Mouse (Mus musculus) thymus, adult 18-20 months (tissue): ENCODE measurements around the gene Eno3.

Experiments
- DNase-seq, 2 experiments: peaks; one replicate each; pipeline ENCODE4 v3.0.0; 2022; ENCODE audit warnings: mixed read lengths in 2 of 2

The Eno3 gene

DNA sequence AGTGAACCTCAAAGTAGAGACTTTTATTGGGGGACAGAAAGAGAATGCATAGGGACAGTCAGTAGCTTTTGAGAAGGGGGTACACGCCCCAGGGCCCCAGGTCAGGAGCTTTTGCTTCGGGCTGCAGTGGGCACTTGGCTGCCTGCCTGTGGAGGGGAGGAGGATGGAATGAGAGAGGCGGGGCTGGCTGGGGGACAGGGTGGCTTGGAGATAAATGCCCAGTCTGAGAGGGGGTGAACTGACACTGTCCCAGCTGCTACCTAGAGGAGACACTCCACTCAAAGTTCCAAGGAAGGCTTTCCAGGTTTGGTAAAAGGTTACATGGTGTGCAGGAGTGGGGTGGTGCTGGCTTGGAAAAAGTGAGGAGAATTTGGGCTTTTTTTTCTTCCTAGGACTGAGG, at the start of gene Eno3:
Gene Eno3, plus strand, starts transcription at position 239 of the 400 bp plus-strand sequence.
- DNase-seq, result no peak

DNA sequence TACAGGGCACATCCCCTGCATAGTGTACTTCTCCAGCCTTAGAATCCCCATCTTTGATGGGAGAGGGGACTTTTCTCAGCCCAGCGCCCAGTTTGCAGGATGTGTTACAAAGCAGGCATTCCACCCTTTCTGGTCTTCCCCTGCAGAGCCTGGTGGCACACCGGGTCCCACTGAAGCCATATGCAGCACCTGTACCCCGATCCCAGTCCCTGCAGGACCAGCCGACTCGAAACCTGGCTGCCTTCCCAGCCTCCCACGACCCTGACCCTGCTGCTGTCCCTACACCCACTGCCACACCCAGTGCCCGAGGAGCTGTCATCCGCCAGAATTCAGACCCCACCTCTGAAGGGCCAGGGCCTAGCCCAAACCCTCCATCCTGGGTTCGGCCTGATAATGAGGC, 49.4 kb upstream of the Eno3 start:
- DNase-seq, result no peak

DNA sequence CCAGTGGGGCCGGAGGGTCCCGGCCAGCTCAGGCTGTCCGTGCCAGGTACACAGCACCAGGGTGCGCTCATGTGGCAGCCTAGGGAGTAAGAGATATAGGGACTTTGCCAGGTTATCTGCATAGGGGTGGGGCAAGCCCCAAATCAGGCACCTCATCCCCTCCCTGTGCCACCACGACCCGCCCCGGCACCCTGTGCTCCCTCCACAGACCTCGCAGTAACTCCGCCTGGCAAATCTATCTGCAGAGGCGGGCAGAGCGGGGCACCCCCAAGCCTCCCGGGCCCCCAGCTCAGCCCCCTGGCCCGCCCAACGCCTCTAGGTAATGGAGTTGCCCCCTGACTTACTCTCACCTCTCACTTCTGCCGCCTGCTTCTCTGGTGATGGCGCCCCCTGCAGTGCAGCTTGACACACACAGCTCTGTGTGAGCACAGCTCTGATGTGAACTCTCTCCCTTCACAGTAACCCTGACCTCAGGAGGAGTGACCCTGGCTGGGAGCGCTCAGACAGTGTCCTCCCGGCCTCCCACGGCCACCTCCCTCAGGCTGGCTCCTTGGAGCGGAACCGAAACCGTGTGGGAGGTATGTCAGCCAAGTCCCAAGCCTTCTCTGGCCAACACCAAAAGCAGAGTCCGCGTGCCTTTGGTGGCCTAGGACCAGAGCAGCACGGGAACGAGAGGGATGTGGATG, 48.5 kb upstream of the Eno3 start:
- no peak for DNase-seq

DNA sequence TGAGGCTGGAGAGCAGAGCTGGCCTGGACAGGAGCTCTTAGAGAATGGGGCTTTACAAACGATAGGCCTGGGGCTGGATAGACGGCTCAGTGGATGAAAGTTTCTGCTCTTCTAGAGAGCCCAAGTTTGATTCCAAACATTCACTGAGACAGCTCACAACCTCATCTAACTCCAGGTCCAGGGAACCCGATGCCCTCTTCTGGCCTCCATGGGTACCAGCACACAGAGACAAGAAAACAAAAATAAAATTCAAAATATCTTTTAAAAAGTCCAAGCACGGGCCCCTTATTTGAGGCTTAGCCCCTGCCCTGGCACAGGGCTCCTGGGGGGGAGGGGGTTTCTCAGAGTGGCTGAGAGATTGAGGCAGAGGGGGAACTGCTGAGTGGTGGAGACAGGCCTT, 46.2 kb upstream of the Eno3 start:
- DNase-seq, result no peak

DNA sequence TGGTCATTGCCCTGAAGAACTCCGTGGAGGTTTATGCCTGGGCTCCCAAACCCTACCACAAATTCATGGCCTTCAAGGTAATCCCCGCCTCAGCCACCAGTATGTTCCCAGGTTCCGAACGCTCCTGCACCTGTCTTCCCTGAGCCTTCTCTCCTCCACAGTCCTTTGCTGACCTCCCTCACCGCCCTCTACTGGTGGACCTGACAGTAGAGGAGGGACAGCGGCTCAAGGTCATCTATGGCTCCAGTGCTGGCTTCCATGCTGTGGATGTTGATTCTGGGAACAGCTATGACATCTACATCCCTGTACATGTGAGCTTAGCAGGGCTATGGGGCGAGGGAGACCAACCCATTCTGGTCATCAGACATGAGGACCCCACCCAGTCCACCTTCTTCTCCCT, 44.5 kb upstream of the Eno3 start:
- no peak for DNase-seq

DNA sequence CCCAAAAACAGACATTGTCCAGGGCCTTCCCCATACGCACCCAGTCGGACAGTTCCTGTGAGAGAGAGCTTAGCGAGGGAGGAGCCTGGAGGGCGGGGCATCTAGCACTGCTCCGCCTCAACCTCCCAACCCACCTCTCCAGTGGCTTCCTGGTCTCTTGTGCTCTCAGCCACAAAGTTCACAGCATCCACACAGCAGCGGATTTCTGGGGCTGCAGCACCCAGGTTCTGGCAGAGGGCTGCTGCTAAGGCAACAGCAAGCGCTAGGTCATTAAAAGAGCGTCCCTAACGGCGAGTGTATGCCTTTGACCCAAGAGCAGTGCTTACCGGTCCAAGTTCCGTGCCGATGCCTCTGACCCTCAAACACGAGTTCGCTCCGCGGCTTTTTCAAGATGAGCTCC, 41.9 kb upstream of the Eno3 start:
- peak; percentile 70 to 76 for DNase-seq

DNA sequence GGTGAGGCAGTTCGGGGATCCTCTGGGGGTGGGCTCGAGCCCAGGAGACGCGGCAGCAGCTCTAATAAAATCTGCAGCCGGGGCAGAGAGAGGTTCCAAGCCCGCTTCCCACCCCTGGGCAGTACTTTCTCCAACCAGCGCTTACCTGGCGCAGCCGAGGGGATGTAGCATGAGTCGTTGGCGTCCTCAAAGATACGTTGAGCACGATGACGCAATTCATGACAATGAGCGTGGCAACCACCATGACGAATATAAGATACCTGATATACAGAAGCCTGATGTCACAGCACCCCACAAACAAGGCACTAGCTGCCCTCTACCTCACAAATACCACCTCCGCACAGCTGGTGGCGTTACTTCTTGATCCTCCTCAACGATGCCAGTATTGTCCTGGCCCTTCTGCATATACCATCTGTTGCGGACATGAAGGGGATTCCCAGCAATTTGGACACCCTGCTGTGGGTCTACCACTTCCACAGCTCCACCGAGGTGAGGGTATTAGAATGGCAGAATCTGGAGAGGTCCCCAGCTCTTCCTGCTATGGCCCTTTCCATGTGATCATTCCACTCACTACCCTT, 41.4 kb upstream of the Eno3 start, which contains the start of gene 4930544D05Rik:
Gene 4930544D05Rik, plus strand, starts transcription at position 333 of the 578 bp plus-strand sequence.
- no peak for DNase-seq

DNA sequence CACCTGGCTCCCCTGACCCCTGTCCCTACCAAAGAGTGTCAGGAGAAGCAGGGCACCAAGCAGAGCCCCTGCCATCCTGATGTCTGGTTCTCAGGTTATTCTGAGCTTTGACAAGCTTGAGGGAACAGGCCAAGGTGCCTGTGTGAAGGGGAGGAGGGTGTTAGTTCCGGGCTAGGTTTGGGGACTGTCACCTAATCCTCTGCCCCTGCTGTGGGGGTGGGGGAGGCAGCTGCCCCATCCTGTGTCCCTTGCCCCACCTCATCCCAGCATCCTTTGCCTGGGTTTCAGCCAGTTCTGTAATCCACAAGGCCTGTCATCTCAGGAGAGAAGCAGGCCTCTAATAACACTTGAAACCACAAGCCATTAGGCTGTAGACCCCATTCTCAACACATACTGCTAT, 37.9 kb upstream of the Eno3 start, which contains the start of gene Chrne:
Gene Chrne, minus strand, starts transcription at position 116 of the 400 bp plus-strand sequence.
- no peak for DNase-seq

DNA sequence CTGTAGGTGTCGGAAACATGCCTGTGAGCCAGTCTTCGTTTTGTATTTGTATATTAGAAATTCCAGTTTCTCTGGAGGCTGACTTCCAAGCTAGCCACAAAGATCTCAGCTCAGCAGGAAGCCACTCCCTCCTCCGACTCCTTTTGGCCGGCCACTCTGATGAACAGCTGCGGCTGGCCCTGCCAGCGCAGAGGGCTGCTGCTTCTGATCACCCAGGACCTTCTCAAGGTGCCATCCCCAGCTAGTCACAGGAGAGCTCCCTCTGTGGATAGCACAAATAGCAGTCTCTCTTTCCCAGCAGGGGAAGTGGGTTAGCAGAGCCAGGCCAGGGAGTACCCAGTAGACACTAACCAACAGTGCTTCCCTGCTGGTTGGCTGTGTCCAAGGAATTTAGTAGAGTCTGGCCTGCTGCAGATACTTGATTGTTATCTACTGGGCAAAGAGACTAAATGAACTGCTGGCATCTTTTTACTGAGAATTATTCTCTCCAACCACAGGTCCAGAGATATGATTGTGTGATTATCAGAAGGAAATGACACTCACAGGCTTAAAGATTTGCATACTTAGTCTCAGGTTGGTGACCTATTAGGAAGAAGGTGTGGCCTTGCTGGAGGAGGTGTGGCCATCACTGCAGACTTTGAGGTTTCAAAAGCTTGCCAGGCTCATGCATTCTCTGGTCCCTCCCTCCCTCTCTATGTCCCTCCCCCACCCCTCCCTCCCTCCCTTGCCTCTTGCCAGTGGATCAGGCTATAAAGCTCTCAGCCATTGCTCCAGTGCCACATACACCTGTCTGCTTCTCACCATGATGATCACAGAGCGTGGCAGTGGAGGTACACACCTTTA, 34.8 kb upstream of the Eno3 start:
- DNase-seq, result no peak

DNA sequence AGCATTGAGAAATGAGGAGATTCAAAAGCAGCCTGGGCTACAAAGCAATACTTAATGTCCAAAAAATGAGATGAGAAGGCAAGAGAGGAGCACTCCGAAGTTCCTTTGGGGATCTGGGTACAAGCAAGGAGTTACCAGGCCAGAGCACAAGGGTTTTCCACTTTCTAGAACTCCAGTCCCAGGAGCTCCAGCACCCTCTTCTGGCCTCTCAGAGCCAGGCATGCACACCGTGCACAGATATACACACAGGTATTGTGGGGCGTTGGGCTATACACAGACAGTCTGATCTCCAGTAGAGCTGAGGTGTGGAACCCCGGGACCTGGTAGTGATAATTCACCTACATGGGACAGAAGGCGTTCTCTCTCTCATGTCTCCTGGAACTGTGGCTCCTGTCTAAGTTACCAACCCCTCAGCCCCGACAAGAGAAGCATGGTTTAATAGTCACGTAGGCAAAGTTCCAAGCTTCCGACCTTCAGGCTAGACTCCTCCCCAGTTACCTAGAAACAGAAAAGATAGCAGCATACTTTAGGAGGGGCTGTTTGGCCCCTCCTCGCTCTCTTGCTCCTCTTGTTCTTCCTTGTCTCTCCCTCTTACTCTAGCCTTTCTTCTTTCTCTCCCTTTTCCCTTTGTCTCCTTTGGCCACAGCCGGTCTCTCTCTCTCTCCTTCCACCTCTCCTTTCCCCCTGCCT, 33.8 kb upstream of the Eno3 start:
- DNase-seq, result no peak

DNA sequence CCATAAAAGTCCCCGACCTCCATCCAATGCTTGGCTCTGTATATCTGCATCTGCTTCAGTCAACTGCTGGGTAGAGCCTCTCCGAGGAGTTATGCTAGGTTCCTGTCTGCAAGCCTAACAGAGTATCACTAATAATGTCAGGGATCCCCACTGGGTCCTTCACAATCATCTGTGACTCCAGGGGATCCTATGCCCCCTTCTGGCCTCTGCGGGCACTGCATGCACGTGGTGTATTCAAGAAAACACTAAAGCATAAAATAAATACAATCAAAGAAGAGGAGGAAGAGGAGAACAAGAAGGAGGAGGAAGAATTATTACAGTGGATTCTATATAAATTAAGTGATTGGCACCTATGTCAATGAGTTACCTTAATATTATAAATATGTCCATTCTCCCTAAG, 31.5 kb upstream of the Eno3 start:
- DNase-seq, result no peak

DNA sequence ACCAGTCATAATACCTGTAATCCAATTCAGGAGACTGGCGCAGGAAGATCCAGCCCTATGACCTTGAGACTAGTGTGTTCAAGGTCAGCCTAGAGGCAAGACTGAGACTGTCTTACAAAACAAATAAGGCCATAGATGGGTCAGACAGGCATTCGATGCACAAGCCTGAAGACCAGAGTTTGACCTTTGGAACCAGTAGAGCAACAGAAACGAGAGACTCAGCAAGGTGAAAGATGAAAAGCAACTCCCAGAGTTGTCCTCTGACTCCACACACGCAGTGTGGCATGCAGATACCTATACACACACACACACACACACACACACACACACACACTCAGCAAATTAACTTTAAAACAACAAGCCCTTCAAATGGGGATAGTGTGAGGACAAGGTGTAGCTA, 30.1 kb upstream of the Eno3 start:
- DNase-seq, result no peak

DNA sequence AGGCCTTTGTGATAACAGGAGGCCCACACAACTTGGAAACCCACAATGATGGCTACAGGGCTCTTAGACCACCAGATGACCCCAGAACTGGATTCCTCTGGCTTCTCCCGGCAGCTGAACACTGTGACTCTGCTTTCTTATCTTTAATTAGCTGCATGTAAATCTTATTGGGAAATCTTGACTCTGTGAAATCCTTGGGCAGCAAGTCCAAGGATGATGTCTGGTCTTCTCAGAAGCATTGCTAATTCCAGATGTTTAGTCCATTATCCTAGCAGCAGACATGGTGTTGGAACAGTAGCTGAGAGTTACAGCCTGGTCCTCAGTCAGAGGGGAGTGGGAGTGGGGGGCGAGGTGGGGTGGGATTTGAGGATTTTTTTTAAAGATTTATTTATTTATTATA, 28.6 kb upstream of the Eno3 start:
- DNase-seq, result no peak

DNA sequence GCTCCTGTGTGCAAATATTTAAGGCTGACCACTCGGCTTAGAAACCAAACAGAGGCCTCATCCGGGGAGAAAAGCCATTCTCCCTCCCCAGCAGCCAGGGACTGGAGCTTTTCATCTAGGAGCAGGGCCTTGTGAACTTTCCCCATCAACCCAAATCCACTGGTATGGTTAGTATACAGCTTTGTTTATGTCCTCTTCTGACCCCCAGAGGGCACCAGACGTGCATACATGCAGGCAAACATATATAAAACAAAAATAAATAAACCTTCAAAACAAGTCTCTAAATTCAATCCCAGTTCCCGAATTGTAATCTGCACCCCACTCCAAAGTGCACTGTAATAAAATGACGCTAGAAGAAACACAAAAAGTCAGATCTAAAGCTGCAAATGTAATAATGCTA, 27.4 kb upstream of the Eno3 start:
- no peak for DNase-seq

DNA sequence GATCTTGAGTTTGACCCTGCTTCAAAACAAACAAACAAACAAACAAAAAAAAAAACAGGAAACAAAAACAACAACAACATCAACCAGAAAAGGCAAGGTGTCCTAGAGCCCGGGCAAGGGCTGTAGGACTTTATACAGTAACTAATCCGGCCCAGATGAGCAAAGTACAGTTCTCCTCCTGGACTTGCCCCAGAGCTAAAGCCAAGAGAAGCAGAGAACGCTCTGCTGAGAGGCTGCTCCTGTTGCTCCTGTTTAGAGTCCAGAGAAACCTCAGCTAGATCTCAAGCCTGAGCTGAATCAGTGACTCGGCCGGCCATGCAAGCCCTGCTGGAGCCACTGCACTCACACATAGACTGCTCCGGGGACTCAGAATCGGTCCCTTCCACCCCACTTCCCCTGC, 26.9 kb upstream of the Eno3 start:
- DNase-seq, result no peak

DNA sequence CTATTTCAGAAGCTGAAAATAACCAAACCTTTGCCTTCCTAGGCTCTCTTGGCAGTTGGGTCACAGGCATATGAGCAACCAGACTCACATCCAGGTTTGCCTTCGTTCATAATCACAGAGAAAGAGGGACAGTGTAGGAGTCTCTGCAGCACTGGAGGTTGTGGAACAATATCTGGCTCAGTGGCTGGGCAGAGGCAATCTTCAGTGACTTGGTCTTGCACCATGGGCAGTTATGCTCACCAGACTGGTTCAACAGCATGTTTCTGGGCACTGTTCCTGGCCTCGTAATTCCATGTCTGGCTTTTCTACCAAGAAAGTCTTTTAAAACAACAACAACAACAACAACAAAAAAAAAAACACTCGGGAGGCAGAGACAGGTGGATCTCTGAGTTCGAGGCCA, 21.4 kb upstream of the Eno3 start:
- no peak for DNase-seq

DNA sequence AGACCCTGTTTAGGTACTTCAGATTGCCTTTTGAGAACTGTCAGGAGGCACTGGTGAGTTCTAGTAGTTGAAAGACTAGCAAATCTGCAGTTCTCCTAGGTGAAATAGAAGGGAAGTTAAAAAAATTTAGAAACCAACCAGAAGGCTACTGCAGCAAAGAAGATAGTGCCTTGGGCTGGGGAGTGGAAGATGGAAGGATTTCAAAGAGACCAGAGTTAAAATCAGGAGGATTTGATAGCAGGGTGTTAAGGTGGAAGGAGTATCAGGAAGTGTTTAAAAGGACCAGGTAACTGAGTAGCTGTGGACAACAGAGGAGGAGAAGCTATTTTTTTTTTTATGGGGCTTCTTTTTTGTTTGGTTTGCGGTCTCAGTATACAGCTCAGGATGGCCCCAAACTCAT, 19.2 kb upstream of the Eno3 start:
- DNase-seq, result no peak

DNA sequence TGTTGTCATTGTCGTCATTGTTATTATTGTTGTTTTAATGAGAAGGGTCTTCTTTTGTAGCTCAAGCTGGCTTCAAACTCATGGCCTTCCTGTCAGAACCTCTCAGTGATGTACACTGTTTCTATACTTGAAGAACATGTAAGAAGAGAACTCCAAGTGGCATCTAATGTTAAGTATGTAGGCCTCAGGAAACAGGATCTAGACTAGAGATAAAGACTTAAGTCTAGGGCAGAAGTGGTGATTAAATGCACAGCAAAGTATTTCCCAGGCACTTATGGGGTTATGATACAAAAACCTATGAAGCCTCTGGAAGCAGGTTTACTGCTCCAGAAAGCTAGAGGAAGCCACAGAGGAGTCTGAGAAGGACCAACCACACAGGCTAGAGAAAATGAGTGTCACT, 18.7 kb upstream of the Eno3 start:
- DNase-seq, result no peak

DNA sequence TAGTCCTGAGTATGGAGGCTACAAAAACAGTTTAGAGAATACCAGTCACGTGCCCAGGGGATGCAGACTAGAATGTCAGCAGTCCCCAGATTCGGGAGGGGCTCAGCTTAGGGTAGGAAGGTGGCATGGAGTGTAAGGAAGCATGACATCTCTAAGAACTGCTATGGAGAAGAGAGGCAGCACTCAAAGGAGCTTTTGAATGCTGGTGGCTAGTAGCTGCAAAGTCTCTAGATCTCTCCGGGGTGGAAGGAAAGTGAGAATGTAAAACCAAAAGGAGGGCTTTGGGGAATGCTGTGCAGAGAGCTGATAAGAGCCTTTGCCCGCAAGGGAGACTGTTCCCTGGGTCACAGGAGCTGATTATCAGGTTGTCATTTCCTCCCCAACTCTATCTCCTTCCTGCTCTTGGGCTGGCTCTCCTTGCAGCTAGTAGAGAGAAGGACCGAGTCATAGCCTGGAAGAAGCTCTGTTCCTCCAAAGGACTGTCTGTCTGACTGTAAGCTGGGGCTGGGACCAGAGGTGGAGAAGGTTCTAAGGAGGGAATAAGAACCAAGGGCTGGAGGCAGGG, 18.2 kb upstream of the Eno3 start, which contains the start of gene Gp1ba:
Gene Gp1ba, plus strand, starts transcription at position 409 of the 565 bp plus-strand sequence.
- no peak for DNase-seq

DNA sequence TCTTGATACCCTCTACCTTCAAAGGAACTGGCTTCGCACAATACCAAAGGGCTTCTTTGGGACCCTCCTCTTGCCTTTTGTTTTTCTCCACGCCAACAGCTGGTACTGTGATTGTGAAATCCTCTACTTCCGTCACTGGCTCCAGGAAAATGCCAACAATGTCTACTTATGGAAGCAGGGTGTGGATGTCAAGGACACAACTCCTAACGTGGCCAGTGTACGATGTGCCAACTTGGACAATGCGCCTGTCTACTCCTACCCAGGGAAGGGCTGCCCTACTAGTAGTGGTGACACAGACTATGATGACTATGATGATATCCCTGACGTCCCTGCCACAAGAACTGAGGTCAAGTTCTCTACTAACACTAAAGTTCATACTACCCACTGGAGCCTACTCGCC, 17.0 kb upstream of the Eno3 start:
- DNase-seq, result no peak

DNA sequence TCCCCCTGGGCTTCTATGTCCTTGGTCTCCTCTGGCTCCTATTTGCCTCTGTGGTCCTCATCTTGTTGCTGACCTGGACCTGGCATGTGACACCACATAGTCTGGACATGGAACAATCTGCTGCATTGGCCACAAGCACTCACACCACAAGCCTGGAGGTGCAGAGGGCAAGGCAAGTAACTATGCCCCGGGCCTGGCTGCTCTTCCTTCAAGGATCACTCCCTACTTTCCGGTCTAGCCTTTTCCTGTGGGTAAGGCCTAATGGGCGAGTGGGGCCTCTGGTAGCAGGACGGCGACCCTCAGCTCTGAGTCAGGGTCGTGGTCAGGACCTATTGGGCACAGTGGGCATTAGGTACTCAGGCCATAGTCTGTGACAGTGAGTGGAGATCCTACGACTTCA, 15.8 kb upstream of the Eno3 start:
- DNase-seq, result no peak

DNA sequence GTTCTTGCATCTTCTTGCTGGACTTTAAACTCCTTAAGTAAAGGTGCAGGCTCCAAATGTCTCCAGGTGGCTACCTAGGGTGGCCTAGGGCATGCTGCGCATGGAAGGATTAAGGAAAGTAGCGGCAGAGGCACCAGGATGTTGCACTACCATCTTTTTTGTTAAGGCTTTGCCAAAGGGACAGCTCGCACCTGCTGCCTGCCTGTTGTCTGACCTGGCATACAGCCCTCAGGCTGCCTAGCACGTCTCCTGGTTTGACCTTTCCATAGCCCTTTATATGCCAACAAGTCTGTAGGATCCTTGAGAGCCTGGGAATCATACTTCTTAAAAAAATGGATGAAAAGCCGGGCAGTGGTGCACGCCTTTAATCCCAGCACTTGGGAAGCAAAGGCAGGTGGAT, 14.0 kb upstream of the Eno3 start:
- no peak for DNase-seq

DNA sequence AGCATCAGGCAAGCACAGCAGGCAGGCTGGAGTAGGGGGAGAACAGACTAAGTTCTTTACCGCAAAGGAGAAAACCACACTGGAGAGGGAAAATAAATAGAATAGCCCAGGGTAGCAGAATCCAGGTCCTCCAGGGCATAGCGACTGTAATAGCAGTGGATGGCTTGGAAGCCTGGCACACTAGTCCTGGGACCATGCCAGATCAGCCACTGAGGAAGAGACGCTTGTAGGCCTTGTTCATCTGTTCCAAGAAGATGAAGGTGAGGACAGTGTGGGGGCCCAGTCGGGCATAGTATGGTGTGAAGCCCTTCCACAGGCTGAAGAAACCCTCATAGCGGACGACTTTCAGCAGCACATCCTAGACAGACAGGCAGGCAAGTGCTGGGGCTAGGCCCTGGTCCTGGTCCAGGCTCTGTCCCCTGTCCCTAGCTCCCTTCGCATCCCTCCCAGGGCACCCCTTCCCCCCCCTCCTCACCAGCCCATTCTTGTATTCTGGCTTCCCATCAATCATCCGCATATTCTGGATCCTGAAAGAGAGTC, 12.4 kb upstream of the Eno3 start:
- no peak for DNase-seq
